Mouse (Mus musculus) CH12.LX (cell line): Measurements from ENCODE around the gene Rfx4. TPM values are rescaled to one million over a fixed set of nuclear protein-coding genes. Genes with fewer than 3 reads are reported as not detected.

Source experiments
- DNase-seq: peaks from one replicate; pipeline ENCODE4 v3.0.0-alpha.2; 2013; ENCODE audit errors: extremely low read depth
- H3K27ac ChIP-seq: 2 replicates; pipeline ENCODE4 v1.5.1; 2012; ENCODE audit warnings: low read depth, mild to moderate bottlenecking, control low read depth, moderate library complexity; ENCODE audit not compliant: insufficient read depth
- H3K27me3 ChIP-seq: replicated peaks from 2 replicates; pipeline ENCODE3; 2012; ENCODE audit warnings: inconsistent platforms
- H3K36me3 ChIP-seq, 2 experiments: replicated peaks in 1 of 2; 2 replicates each; pipeline versions ENCODE3 to v1.6.1; 2012; ENCODE audit warnings: inconsistent platforms in 1 of 2, low read length in 1 of 2, mild to moderate bottlenecking in 1 of 2, mixed read lengths in 1 of 2, moderate library complexity in 1 of 2; ENCODE audit not compliant: control insufficient read depth in 1 of 2, insufficient read depth in 1 of 2
- H3K4me1 ChIP-seq, 2 experiments: 2 replicates each; pipeline ENCODE4 v1.6.1; 2012; ENCODE audit warnings: inconsistent platforms in 1 of 2, moderate library complexity in 1 of 2; ENCODE audit not compliant: insufficient read depth in 2 of 2, control insufficient read depth in 1 of 2
- H3K4me2 ChIP-seq: 2 replicates; pipeline ENCODE4 v1.6.1; 2012; ENCODE audit warnings: low read depth, mild to moderate bottlenecking, control low read depth; ENCODE audit not compliant: poor library complexity, insufficient read depth, severe bottlenecking
- H3K4me3 ChIP-seq, 3 experiments: fragments of 150-350 bp in 1 of 3; sonication (generic) in 1 of 3; replicated peaks in 1 of 3; 2 replicates each; pipeline versions ENCODE3 to v1.5.1; 2011 to 2012; ENCODE audit warnings: low read depth in 2 of 3, low read length in 2 of 3, mild to moderate bottlenecking in 2 of 3, moderate library complexity in 2 of 3, control low read depth in 1 of 3, improper control_type of control experiment in 1 of 3, inconsistent platforms in 1 of 3, mixed read lengths in 1 of 3; ENCODE audit not compliant: poor library complexity in 1 of 3
- H3K79me2 ChIP-seq: replicated peaks from 2 replicates; pipeline ENCODE4 v1.6.1; 2012; ENCODE audit warnings: mild to moderate bottlenecking, moderate library complexity; ENCODE audit not compliant: control insufficient read depth, poor library complexity, insufficient read depth, severe bottlenecking; ENCODE audit errors: extremely low read depth
- H3K9ac ChIP-seq: 2 replicates; pipeline ENCODE4 v1.6.1; 2012; ENCODE audit warnings: low read depth, mild to moderate bottlenecking, control low read depth, moderate library complexity; ENCODE audit not compliant: insufficient read depth
- H3K9me3 ChIP-seq: replicated peaks from 2 replicates; pipeline ENCODE3; 2012; ENCODE audit warnings: low read length, inconsistent platforms, mixed read lengths
- CTCF ChIP-seq, 2 experiments: IDR thresholded peaks in 1 of 2; conservative IDR thresholded peaks in 1 of 2; 2 replicates each; pipeline ENCODE4 v1.5.1; 2011 to 2012; ENCODE audit warnings: low read depth in 2 of 2, low read length in 2 of 2, improper control_type of control experiment in 1 of 2, inconsistent platforms in 1 of 2, mild to moderate bottlenecking in 1 of 2, moderate library complexity in 1 of 2
- ETS1 ChIP-seq: conservative IDR thresholded peaks from 2 replicates; pipeline ENCODE4 v1.6.1; 2012; ENCODE audit warnings: low read depth, mild to moderate bottlenecking, inconsistent platforms, low read length, improper control_type of control experiment, moderate library complexity
- HCFC1 ChIP-seq: IDR thresholded peaks from 2 replicates; pipeline ENCODE4 v1.6.1; 2012; ENCODE audit warnings: low read depth, mild to moderate bottlenecking, inconsistent platforms, low read length, improper control_type of control experiment
- IRF4 ChIP-seq: IDR thresholded peaks from 2 replicates; pipeline ENCODE4 v1.6.1; 2014; ENCODE audit warnings: low read depth, mild to moderate bottlenecking, inconsistent platforms, low read length, improper control_type of control experiment
- JUND ChIP-seq: conservative IDR thresholded peaks from 2 replicates; pipeline ENCODE4 v1.6.1; 2011; ENCODE audit warnings: low read depth, low read length, improper control_type of control experiment
- MAFK ChIP-seq: IDR thresholded peaks from 2 replicates; pipeline ENCODE4 v1.6.1; 2011; ENCODE audit warnings: low read length, improper control_type of control experiment; ENCODE audit not compliant: insufficient replicate concordance
- MAX ChIP-seq: IDR thresholded peaks from 2 replicates; pipeline ENCODE4 v1.6.1; 2011; ENCODE audit warnings: low read length, improper control_type of control experiment
- NRF1 ChIP-seq: IDR thresholded peaks from 2 replicates; pipeline ENCODE4 v1.6.1; 2014; ENCODE audit warnings: low read depth, mild to moderate bottlenecking, inconsistent platforms, low read length, improper control_type of control experiment, moderate library complexity
- PAX5 ChIP-seq: IDR thresholded peaks from 2 replicates; pipeline ENCODE4 v1.6.1; 2012; ENCODE audit warnings: low read length, inconsistent platforms, mixed read lengths
- POLR2AphosphoS2 ChIP-seq: IDR thresholded peaks from 2 replicates; pipeline ENCODE4 v1.6.1; 2011; ENCODE audit warnings: low read depth, low read length, improper control_type of control experiment
- RAD21 ChIP-seq: IDR thresholded peaks from 2 replicates; pipeline ENCODE4 v1.6.1; 2011; ENCODE audit warnings: low read depth, mild to moderate bottlenecking, low read length, improper control_type of control experiment, moderate library complexity
- SIN3A ChIP-seq: IDR thresholded peaks from 2 replicates; pipeline ENCODE4 v1.6.1; 2012; ENCODE audit warnings: low read length, improper control_type of control experiment, inconsistent platforms
- TBP ChIP-seq: conservative IDR thresholded peaks from 2 replicates; pipeline ENCODE4 v1.6.1; 2011; ENCODE audit warnings: low read depth, low read length, improper control_type of control experiment
- UBTF ChIP-seq: IDR thresholded peaks from 2 replicates; pipeline ENCODE4 v1.6.1; 2012; ENCODE audit warnings: low read depth, mild to moderate bottlenecking, inconsistent platforms, low read length, improper control_type of control experiment, moderate library complexity
- USF1 ChIP-seq: IDR thresholded peaks from 2 replicates; pipeline ENCODE4 v1.6.1; 2014; ENCODE audit warnings: low read depth, mild to moderate bottlenecking, inconsistent platforms, low read length, improper control_type of control experiment
- USF2 ChIP-seq: conservative IDR thresholded peaks from 2 replicates; pipeline ENCODE4 v1.6.1; 2011; ENCODE audit warnings: low read depth, low read length, improper control_type of control experiment
- ZC3H11A ChIP-seq: IDR thresholded peaks from 2 replicates; pipeline ENCODE4 v1.6.1; 2012; ENCODE audit warnings: low read depth, mild to moderate bottlenecking, inconsistent platforms, low read length, improper control_type of control experiment
- ZMIZ1 ChIP-seq: IDR thresholded peaks from 2 replicates; pipeline ENCODE4 v1.6.1; 2012; ENCODE audit warnings: low read depth, mild to moderate bottlenecking, inconsistent platforms, low read length, improper control_type of control experiment
- dilution Hi-C: fragments of 300-500 bp; cut with MboI; formaldehyde crosslinking; loops from 2 replicates; pipeline ENCODE4 v1.14.3; 2020; ENCODE audit warnings: low sequenced_read_pairs; ENCODE audit not compliant: extremely low pct_unique_long_range_greater_than_20kb, extremely low pct_ligation_motif_present
- in situ Hi-C: fragments of 300-500 bp; cut with MboI; formaldehyde crosslinking; loops from 3 replicates; pipeline ENCODE4 v1.14.3; 2019; ENCODE audit warnings: low sequenced_read_pairs, low pct_ligation_motif_present, low pct_unique_long_range_greater_than_20kb, mixed read lengths
- polyA plus RNA-seq: library from polyadenylated mRNA; unstranded; fragments of >175 nt; gene quantifications from 2 replicates; pipeline ENCODE4 v1.2.1, GENCODE M21; 2012; ENCODE audit warnings: low read depth; ENCODE audit not compliant: insufficient read length
- total RNA-seq, 2 experiments: library from RNA; depleted of rRNA; stranded (reverse); fragments of 300-350 nt in 1 of 2; fragments of >200 nt in 1 of 2; gene quantifications; 2 replicates each; pipeline ENCODE4 v1.2.3; 2012 to 2014

The Rfx4 gene
- total and polyA plus RNA-seq, 3 experiments = 0.04 TPM; not detected in 2

GRCm38 (mm10) chr10:84906895-84907294 lies 151.0 kb downstream of the Rfx4 start:
- H3K4me1 ChIP-seq = peaks cover 6 to 34% of the 10 kb centered on the region in 2 experiments
- in situ Hi-C loops = no loop called here
- no peaks in the 10 kb centered on the region for H3K36me3 ChIP-seq
- dilution Hi-C loops = no loop called here
- H3K4me2 ChIP-seq = no peak overlapping the region
- H3K4me3 ChIP-seq = no peak overlapping the region
- no peak overlapping the region for H3K9ac ChIP-seq
- no peak overlapping the region for H3K27ac ChIP-seq
- no peak for DNase-seq
- TF ChIP-seq ZC3H11A (no peak), JUND (no peak), USF2 (no peak), SIN3A (no peak), TBP (no peak), PAX5 (no peak)
- no peaks in the 10 kb centered on the region for H3K79me2 ChIP-seq
- H3K27me3 ChIP-seq = no peaks in the 10 kb centered on the region
- H3K9me3 ChIP-seq = no peaks in the 10 kb centered on the region

- no peaks in the 10 kb centered on the region for H3K36me3 ChIP-seq
- no peak overlapping the region for H3K27ac ChIP-seq
- dilution Hi-C loops = no loop called here
- no peaks in the 10 kb centered on the region for H3K79me2 ChIP-seq
- no peak overlapping the region for H3K4me3 ChIP-seq
- H3K27me3 ChIP-seq = no peaks in the 10 kb centered on the region
- no peak overlapping the region for H3K4me2 ChIP-seq
- H3K9me3 ChIP-seq = no peaks in the 10 kb centered on the region
- in situ Hi-C loops = no loop called here
- H3K4me1 ChIP-seq = peaks cover 6 to 27% of the 10 kb centered on the region in 2 experiments
- no peak for DNase-seq
- no peak overlapping the region for H3K9ac ChIP-seq
- no peak for TF ChIP-seq ZMIZ1
- no peak for TF ChIP-seq UBTF
- TF ChIP-seq USF1 = no peak
- TF ChIP-seq NRF1 = no peak
- TF ChIP-seq MAX = no peak
Observed at GRCm38 (mm10) chr10:84908006-84908405, 152.1 kb downstream of the Rfx4 start.

- in situ Hi-C loops (no loop called here), dilution Hi-C loops (no loop called here)
- no peak overlapping the region for H3K9ac ChIP-seq
- H3K27me3 ChIP-seq = no peaks in the 10 kb centered on the region
- H3K4me1 ChIP-seq = peaks cover 4 to 22% of the 10 kb centered on the region in 2 experiments
- no peak overlapping the region for H3K4me3 ChIP-seq
- no peak overlapping the region for H3K27ac ChIP-seq
- no peaks in the 10 kb centered on the region for H3K9me3 ChIP-seq
- no peaks in the 10 kb centered on the region for H3K36me3 ChIP-seq
- no peak overlapping the region for H3K4me2 ChIP-seq
- no peak for TF ChIP-seq HCFC1
- TF ChIP-seq IRF4 = no peak
- no peak for TF ChIP-seq RAD21
- TF ChIP-seq CTCF (conservative IDR thresholded peaks at IDR 0.05 in 1 of 2, IDR thresholded peaks at IDR 0.05 in 1 of 2; ENCODE audit: low read depth in 2 of 2, low read length in 2 of 2) = no peak
- TF ChIP-seq ZMIZ1 = no peak
- TF ChIP-seq USF1 = no peak
- TF ChIP-seq MAFK = no peak
- no peak for TF ChIP-seq USF2
- no peak for TF ChIP-seq POLR2AphosphoS2
- TF ChIP-seq NRF1 = no peak
- TF ChIP-seq ETS1 = no peak
- no peak for TF ChIP-seq SIN3A
- no peaks in the 10 kb centered on the region for H3K79me2 ChIP-seq
- no peak for DNase-seq
Observed at GRCm38 (mm10) chr10:84908471-84908870, 152.6 kb downstream of the Rfx4 start.
